Mouse (Mus musculus) MEL (cell line): ENCODE measurements around the gene 4930583I09Rik.

Experiments
- CHD1 ChIP-seq: IDR thresholded peaks from 2 replicates; pipeline ENCODE4 v1.6.1; 2012; ENCODE audit warnings: low read depth, mild to moderate bottlenecking, inconsistent platforms, low read length, improper control_type of control experiment
- CTCF ChIP-seq, 3 experiments: IDR thresholded peaks in 2 of 3; conservative IDR thresholded peaks in 1 of 3; 2 replicates each; pipeline ENCODE4 v1.5.1; 2011 to 2012; ENCODE audit warnings: low read length in 3 of 3, low read depth in 2 of 3, mild to moderate bottlenecking in 2 of 3, improper control_type of control experiment in 1 of 3, inconsistent platforms in 1 of 3, mixed read lengths in 1 of 3, moderate library complexity in 1 of 3; ENCODE audit not compliant: control insufficient read depth in 1 of 3, insufficient read depth in 1 of 3, poor library complexity in 1 of 3, severe bottlenecking in 1 of 3
- EP300 ChIP-seq, 2 experiments: IDR thresholded peaks; 2 replicates each; pipeline ENCODE4 v1.6.1; 2011; ENCODE audit warnings: improper control_type of control experiment in 2 of 2, low read length in 2 of 2, low read depth in 1 of 2, mild to moderate bottlenecking in 1 of 2
- GATA1 ChIP-seq: IDR thresholded peaks from 2 replicates; pipeline ENCODE4 v1.6.1; 2011; ENCODE audit warnings: low read depth, low read length, improper control_type of control experiment
- HCFC1 ChIP-seq: IDR thresholded peaks from 2 replicates; pipeline ENCODE4 v1.6.1; 2012; ENCODE audit warnings: low read depth, mild to moderate bottlenecking, inconsistent platforms, low read length, improper control_type of control experiment, moderate library complexity
- JUND ChIP-seq: IDR thresholded peaks from 2 replicates; pipeline ENCODE4 v1.6.1; 2011; ENCODE audit warnings: low read depth, mild to moderate bottlenecking, improper control_type of control experiment, low read length
- MYC ChIP-seq: IDR thresholded peaks from 2 replicates; pipeline ENCODE4 v1.6.1; 2011; ENCODE audit warnings: low read depth, mild to moderate bottlenecking, low read length, improper control_type of control experiment, moderate library complexity
- NELFE ChIP-seq: IDR thresholded peaks from 2 replicates; pipeline ENCODE4 v1.6.1; 2011; ENCODE audit warnings: low read depth, low read length, improper control_type of control experiment
- NRF1 ChIP-seq: IDR thresholded peaks from 2 replicates; pipeline ENCODE4 v1.6.1; 2014; ENCODE audit warnings: low read depth, mild to moderate bottlenecking, inconsistent platforms, low read length, improper control_type of control experiment, moderate library complexity; ENCODE audit not compliant: poor library complexity, insufficient read depth, severe bottlenecking
- POLR2A ChIP-seq, 2 experiments: IDR thresholded peaks; 2 replicates each; pipeline ENCODE4 v1.6.1; 2011 to 2012; ENCODE audit warnings: low read length in 2 of 2, mild to moderate bottlenecking in 2 of 2, control low read depth in 1 of 2, improper control_type of control experiment in 1 of 2, low read depth in 1 of 2, moderate library complexity in 1 of 2; ENCODE audit not compliant: control insufficient read depth in 1 of 2, insufficient read depth in 1 of 2, poor library complexity in 1 of 2
- POLR2AphosphoS2 ChIP-seq: IDR thresholded peaks from 2 replicates; pipeline ENCODE4 v1.6.1; 2011; ENCODE audit warnings: low read length, improper control_type of control experiment
- RAD21 ChIP-seq: IDR thresholded peaks from 2 replicates; pipeline ENCODE4 v1.6.1; 2011; ENCODE audit warnings: mild to moderate bottlenecking, low read depth, low read length, improper control_type of control experiment

GRCm38 (mm10) chr17:64815806-64816205 is 20.1 kb downstream of the 4930583I09Rik start:
- TF ChIP-seq JUND (no peak), CTCF (IDR thresholded peaks at IDR 0.05 in 2 of 3, conservative IDR thresholded peaks at IDR 0.05 in 1 of 3; ENCODE audit: control insufficient read depth in 1 of 3, insufficient read depth in 1 of 3, low read depth in 2 of 3, low read length in 3 of 3, poor library complexity in 1 of 3, severe bottlenecking in 1 of 3) (no peak), POLR2A (IDR thresholded peaks at IDR 0.05; ENCODE audit: control insufficient read depth in 1 of 2, insufficient read depth in 1 of 2, low read depth in 1 of 2, low read length in 2 of 2, poor library complexity in 1 of 2) (no peak), HCFC1 (no peak), POLR2AphosphoS2 (no peak), MYC (no peak), RAD21 (no peak), GATA1 (no peak), NELFE (no peak), EP300 (IDR thresholded peaks at IDR 0.05; ENCODE audit: low read depth in 1 of 2, low read length in 2 of 2) (no peak), NRF1 (no peak), CHD1 (no peak)
